Mouse (Mus musculus) regulatory T cell (primary cell): Measurements from ENCODE around the gene Cmtm1.

Experiments
- in situ Hi-C: fragments of 300-600 bp; cut with MboI, MseI; formaldehyde crosslinking; loops from one replicate; pipeline ENCODE4 v1.15.1; 2025; ENCODE audit warnings: high pct_unique_total_duplicates

Gene Cmtm1

DNA sequence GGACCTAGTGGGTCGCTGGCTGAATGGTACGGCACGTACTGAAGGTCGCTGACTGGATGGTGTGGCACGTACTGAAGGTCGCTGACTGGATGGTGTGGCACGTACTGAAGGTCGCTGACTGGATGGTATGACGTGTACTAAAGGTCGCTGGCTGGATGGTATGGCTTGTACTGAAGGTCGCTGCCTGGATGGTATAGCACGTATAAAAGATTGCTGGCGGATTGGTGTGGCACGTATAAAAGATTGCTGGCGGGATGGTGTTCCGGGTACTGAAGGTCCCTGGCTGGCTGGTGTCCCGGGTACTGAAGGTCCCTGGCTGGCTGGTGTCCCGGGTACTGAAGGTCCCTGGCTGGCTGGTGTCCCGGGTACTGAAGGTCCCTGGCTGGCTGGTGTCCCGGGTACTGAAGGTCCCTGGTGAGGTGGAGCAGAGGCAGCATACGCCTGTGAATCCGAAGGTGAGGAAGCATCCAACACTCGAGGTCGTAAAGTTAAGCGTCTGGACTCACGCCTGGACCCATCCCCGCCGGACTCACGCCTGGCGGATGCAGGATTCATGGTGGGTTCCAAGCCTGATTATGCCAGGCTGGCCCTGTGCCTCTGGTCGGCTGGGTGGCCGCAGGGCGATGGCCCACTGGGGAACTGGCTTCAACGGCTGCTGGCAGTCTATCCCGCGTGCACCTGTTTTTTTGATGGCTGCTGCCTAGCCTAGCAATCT lies at the start of gene Cmtm1, which contains the start of gene Gm45711:
Gene Cmtm1 (minus strand): TSS at position 705 of the 715 bp plus-strand sequence.
Gene Gm45711 (minus strand): TSS at position 641 of the 715 bp plus-strand sequence.
- in situ Hi-C loops: loop anchor here (5.0 kb wide), 1 partner anchor 42 kb away; no protein-coding TSS in a partner anchor

- in situ Hi-C loops: loop anchor here (5.0 kb wide), 1 partner anchor 129 kb away; no protein-coding TSS in a partner anchor
Measured at GRCm38 (mm10) chr8:104358637-104359036, 48.7 kb upstream of the Cmtm1 start.

GRCm38 (mm10) chr8:104354504-104354903 lies 44.6 kb upstream of the Cmtm1 start:
- in situ Hi-C loops: no loop called here

DNA sequence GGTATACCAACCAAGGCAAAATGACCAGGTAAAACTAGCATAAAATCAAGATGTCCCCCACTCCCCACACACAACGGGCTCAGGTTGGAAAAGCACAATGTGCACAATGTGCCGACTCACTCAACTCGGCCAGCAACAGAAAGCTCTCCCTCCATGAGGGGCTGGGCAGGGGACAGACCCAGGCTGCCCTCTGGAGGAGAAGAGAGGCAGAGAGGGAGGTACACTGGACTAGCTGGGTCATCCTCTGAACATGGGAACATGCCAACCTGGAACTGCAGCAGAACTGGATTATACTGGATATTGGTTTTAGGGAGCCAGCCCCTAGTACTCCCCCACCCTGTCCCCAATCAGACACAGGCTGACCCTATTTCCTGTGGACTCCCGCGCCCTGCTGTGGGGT lies 43.2 kb upstream of the Cmtm1 start:
- in situ Hi-C loops: no loop called here

DNA sequence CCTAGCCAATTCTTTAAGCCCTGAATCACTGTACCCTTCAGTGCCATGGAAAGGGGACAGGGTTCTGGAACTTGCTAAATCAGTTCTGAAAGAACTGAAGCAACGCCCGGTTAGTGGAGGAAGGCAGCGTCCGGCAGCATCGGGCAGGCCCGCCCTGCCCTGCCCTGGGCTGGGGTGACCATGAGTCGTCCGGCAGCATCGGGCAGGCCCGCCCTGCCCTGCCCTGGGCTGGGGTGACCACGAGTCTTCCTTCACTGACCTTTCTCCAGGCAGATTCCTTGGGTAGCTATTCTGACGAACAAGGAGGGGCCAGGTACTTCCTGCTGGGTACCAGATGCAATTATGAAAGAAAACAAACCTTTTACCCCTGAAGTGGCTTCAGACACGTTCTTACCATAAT lies 40.1 kb upstream of the Cmtm1 start:
- in situ Hi-C loops: no loop called here

DNA sequence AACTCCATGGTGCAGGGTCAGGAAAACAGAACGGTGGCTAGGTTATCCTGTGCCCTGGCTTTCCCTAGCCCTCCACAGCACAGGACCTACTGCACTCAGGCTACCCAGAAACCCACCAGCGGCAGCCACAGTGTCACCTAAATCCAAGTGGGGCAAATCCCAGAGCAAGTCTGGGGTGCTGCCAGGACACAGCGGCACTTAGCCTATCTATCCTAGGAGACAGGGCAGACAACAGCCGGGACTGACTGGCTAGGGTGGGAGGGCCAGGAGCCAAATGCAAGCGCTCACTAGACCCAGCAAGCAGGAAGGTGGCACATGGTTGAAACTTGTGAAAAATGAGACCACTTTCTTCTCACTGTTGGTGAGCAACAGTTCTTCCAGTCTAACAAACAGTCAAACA lies 39.0 kb upstream of the Cmtm1 start:
- in situ Hi-C loops: loop anchor here (10.0 kb wide), 1 partner anchor 216 kb away; no protein-coding TSS in a partner anchor

DNA sequence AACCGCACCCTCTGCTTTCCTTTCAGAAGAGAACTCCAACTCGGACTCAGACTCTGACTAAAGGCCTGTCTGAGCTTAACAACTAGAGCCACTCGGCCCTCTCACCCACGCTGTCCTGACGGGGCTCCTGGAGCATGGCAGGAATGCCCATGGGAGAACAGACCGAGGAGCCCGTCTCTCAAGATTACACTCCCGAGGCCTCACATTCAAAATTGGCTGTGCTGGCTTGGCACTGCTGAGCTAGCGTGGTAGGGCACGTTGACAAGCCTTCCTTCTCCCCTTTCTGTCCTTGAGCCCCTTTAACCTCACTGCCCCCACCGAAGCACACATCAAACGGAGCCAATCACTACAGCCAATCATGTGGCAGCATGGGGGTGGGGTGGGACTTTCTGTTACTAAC lies 36.8 kb upstream of the Cmtm1 start:
- in situ Hi-C loops: loop anchor here (10.0 kb wide), 1 partner anchor 218 kb away; no protein-coding TSS in a partner anchor

- in situ Hi-C loops: loop anchor here (5.0 to 10.0 kb wide), 2 partner anchors 98 to 220 kb away; partner anchors contain the start of gene Dync1li2
Measured at GRCm38 (mm10) chr8:104344622-104345021, 34.7 kb upstream of the Cmtm1 start.

GRCm38 (mm10) chr8:104343957-104344356 lies 34.0 kb upstream of the Cmtm1 start:
- in situ Hi-C loops: loop anchor here (5.0 to 10.0 kb wide), 2 partner anchors 98 to 221 kb away; partner anchors contain the start of gene Dync1li2

DNA sequence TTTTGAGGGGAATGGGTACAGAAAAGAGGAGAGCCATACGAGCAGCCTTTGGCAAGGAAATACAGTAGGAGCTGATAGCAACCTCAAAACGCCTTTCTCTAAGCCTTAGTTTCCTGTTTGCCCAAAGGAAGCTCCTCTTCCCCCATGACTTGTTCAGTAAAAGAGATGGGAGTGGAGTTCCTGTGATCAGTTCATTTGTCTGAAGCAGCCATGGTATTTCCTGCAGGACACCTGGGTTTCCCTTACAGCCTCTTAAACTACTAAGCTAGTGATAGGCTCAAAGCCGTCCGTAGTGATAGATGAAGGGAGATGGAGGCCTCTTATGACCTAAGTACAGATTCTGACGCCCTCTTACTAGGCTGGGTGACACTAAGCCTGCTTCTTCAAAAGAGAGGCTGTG lies 32.5 kb upstream of the Cmtm1 start:
- in situ Hi-C loops: loop anchor here (5.0 to 10.0 kb wide), 2 partner anchors 100 to 222 kb away; partner anchors contain the start of gene Dync1li2

DNA sequence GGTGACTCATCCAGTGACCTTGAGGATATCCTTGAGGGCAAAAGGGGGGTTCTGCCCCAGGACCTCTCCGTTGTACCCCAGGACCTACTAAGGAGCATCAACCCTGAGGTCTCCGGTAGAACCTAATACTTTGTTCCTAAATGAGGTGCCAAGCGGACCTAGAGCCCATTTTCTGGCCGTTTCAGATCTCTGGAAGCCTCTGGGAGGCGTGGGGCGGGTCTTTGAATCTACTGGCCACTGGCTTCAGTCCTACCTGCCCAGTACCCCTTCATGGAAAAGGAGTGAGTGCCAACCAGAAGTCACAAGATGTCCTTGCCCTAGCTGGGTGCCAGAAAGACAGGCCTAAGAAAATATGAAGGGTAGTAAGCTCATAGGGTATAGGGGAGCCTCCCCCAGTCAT lies 31.7 kb upstream of the Cmtm1 start:
- in situ Hi-C loops: loop anchor here (5.0 to 10.0 kb wide), 2 partner anchors 101 to 223 kb away; partner anchors contain the start of gene Dync1li2

DNA sequence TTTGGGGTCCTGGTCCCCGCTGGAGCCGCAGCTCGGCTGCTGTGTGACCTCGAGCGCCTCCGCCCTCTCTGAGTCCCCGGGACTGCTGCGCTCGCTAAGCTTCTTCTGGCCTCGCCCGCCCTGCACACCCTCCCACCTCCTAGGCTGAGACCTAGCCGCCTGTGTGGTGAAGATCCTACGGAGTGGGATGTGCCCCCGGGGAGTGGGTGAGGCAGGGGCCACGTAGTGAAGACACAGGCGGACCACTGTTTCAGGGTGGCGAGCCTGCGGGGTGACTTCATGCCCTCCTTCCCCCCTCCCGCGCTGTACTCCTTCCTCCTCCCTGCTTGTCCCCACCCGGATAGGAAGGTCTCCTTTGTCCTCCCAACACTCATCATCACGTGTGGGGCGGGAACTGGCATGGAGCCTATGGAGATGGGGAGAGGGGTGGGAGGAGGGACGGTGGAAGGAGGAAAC lies 31.2 kb upstream of the Cmtm1 start:
- in situ Hi-C loops: loop anchor here (5.0 to 10.0 kb wide), 2 partner anchors 101 to 224 kb away; partner anchors contain the start of gene Dync1li2

- in situ Hi-C loops: loop anchor here (5.0 to 10.0 kb wide), 2 partner anchors 102 to 224 kb away; partner anchors contain the start of gene Dync1li2
Measured at GRCm38 (mm10) chr8:104340233-104341105, 30.5 kb upstream of the Cmtm1 start.

- in situ Hi-C loops: loop anchor here (5.0 to 10.0 kb wide), 2 partner anchors 102 to 225 kb away; partner anchors contain the start of gene Dync1li2
Measured at GRCm38 (mm10) chr8:104339983-104340232, 30.0 kb upstream of the Cmtm1 start.

- in situ Hi-C loops: no loop called here
Measured at GRCm38 (mm10) chr8:104339229-104339982, 29.5 kb upstream of the Cmtm1 start, which contains the start of gene Cmtm3. Gene Cmtm3, plus strand, starts transcription at chr8:104339410.

- in situ Hi-C loops: no loop called here
Measured at GRCm38 (mm10) chr8:104337890-104338289, 27.9 kb upstream of the Cmtm1 start.

GRCm38 (mm10) chr8:104336806-104337205 lies 26.9 kb upstream of the Cmtm1 start:
- in situ Hi-C loops: no loop called here

DNA sequence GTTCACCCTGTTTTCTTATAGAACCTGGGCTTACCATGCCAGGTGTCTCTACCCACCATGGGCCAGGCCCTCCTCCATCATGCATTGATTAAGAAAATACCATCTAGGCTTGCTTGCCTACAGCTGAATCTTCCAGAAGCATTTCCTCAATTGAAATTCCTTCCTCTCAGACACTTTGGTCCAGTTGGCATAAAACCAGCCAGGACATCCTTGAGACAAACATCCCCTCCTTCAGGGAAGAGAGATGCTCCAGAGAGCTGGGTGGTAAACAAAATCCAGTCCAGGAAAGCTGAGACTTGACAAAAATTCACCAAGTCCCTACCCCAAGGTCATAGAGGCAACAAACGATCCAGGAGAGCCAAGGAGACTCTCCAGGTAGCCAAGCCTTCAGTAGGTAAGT lies 24.3 kb upstream of the Cmtm1 start:
- in situ Hi-C loops: no loop called here

GRCm38 (mm10) chr8:104333786-104334185 lies 23.8 kb upstream of the Cmtm1 start:
- in situ Hi-C loops: no loop called here

DNA sequence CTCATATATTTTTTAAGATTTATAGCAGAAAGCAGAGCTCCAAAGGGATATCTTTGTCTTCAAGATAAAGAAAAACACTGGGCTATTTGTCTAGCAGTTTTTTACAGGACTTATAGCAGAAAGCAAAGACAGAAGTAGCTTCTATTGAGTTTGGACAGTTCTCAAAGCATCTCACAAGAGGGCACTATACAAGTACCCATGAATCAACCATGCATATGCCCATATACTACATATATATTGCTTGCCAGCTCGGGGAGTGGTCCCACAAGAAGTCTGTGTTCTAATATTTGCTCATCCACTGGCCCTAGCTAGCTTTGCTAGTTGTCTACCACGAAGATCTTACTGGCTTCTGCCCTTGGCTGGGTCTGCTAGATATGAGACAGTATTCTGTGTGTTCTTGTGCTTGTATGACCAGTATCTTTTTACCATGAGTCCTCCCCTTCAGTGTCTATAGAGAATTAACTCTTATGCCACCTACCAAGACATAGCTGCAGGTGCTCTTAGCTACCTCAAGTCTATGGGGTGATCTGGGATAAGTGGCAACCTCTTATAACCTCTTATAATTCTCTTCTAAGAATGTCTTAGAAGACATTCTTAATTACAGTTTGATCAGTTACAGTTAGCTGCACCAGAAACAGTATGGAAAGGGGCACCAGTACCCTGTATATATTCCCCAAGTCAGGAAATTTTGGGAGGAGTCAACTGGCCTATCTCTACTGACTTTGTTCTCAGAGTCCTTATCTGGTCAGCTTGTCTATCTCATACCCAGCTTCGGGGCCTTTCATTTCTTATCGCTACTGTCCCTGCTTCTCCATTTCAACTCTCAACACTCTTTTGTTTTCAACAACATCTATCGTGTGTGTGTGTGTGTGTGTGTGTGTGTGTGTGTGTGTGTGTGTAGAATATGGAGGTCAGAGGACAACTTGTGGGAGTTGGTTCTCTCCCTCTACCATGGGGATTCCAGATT lies 23.0 kb upstream of the Cmtm1 start:
- in situ Hi-C loops: no loop called here
